Mouse (Mus musculus) intestine, postnatal 0 days (tissue): ENCODE measurements at regions not wholly inside any gene's neighbourhood (a gene's known extent, or its start where the extent isn't known, plus 50 kb on each side); places are given as distances from the start of the nearest gene placed in this dataset.

ENCODE experiments used
- ATAC-seq: fragments of 200-750 bp; cut with Nextera tagmentation; 2 replicates; pipeline ENCODE4 v1.8.0; 2017; ENCODE audit warnings: mild to moderate bottlenecking, moderate TSS enrichment, moderate library complexity
- H3K27ac ChIP-seq: fragments of 300-500 bp; sonication (generic); 2 replicates; pipeline ENCODE4 v1.5.1; 2014; ENCODE audit warnings: mild to moderate bottlenecking, low read depth, low read length, moderate library complexity
- H3K27me3 ChIP-seq: fragments of 300-500 bp; sonication (generic); replicated peaks from 2 replicates; pipeline ENCODE4 v1.6.1; 2014; ENCODE audit warnings: low read length, mixed read lengths; ENCODE audit not compliant: control insufficient read depth, insufficient read depth
- H3K36me3 ChIP-seq: fragments of 300-500 bp; sonication (generic); 2 replicates; pipeline ENCODE4 v1.6.1; 2014; ENCODE audit warnings: mild to moderate bottlenecking, moderate library complexity; ENCODE audit not compliant: control insufficient read depth, insufficient read depth
- H3K4me1 ChIP-seq: fragments of 300-500 bp; sonication (generic); replicated peaks from 2 replicates; pipeline ENCODE4 v1.6.1; 2014; ENCODE audit warnings: antibody characterized with exemption, low read length, mixed read lengths; ENCODE audit not compliant: control insufficient read depth, insufficient read depth
- H3K4me2 ChIP-seq: fragments of 300-500 bp; sonication (generic); replicated peaks from 2 replicates; pipeline ENCODE4 v1.6.1; 2014; ENCODE audit warnings: low read depth, mild to moderate bottlenecking, moderate library complexity
- H3K4me3 ChIP-seq: fragments of 300-500 bp; sonication (generic); 2 replicates; pipeline ENCODE4 v1.5.1; 2014; ENCODE audit warnings: low read depth, low read length
- H3K9ac ChIP-seq: fragments of 300-500 bp; sonication (generic); 2 replicates; pipeline ENCODE4 v1.6.1; 2014; ENCODE audit warnings: mild to moderate bottlenecking, low read depth, low read length
- H3K9me3 ChIP-seq: fragments of 300-500 bp; sonication (generic); 2 replicates; pipeline ENCODE4 v1.6.1; 2016; ENCODE audit warnings: mixed run types; ENCODE audit not compliant: control insufficient read depth
- CTCF ChIP-seq: sonication (generic); IDR thresholded peaks from 2 replicates; pipeline ENCODE4 v1.5.1; 2016; ENCODE audit warnings: low read depth, mild to moderate bottlenecking, control low read depth, antibody characterized with exemption, moderate library complexity
- WGBS: fragments of 180-500 bp; shearing (Covaris S2); extraction: QIAGEN DNeasy Blood & Tissue Kit; methylation state at CpG from one replicate; pipeline ENCODE4 v1.1.7; 2014; 5-methylcytosine and 5-hydroxymethylcytosine counted together

GRCm38 (mm10) chr11:86881710-86882109 is 74.2 kb upstream of the Dhx40 start:
- no peaks in the 10 kb centered on the region for H3K9me3 ChIP-seq
- no peak overlapping the region for H3K9ac ChIP-seq
- H3K4me3 ChIP-seq = no peak overlapping the region
- H3K36me3 ChIP-seq = no peaks in the 10 kb centered on the region
- no peaks in the 10 kb centered on the region for H3K27me3 ChIP-seq
- H3K4me2 ChIP-seq = no peak overlapping the region
- ATAC-seq = no peak
- H3K4me1 ChIP-seq = no peaks in the 10 kb centered on the region
- H3K27ac ChIP-seq = no peak overlapping the region
- TF ChIP-seq CTCF = peak; percentile 42

- WGBS = 61% methylated on average over 6 of the region's 6 CpGs
These were observed 71.9 kb upstream of the Dhx40 start for GRCm38 (mm10) chr11:86879356-86879905.

GRCm38 (mm10) chr11:86878327-86879065 is 71.0 kb upstream of the Dhx40 start:
- Histone ChIP-seq H3K9ac (no peak overlapping the region), H3K36me3 (no peaks in the 10 kb centered on the region), H3K4me1 (no peaks in the 10 kb centered on the region), H3K4me2 (no peak overlapping the region), H3K27me3 (no peaks in the 10 kb centered on the region), H3K4me3 (no peak overlapping the region), H3K9me3 (no peaks in the 10 kb centered on the region), H3K27ac (no peak overlapping the region)
- TF ChIP-seq CTCF = peak; percentile 34; the same call in 1 of the 2 replicates
- 85% methylated on average over 11 of the region's 11 CpGs for WGBS
- no peak for ATAC-seq

More at GRCm38 (mm10) chr11:86879356-86879905, 71.9 kb upstream of the Dhx40 start:
- H3K4me2 ChIP-seq = no peak overlapping the region
- no peaks in the 10 kb centered on the region for H3K27me3 ChIP-seq
- H3K9ac ChIP-seq = no peak overlapping the region
- no peak overlapping the region for H3K4me3 ChIP-seq
- H3K36me3 ChIP-seq = no peaks in the 10 kb centered on the region
- H3K4me1 ChIP-seq = no peaks in the 10 kb centered on the region
- no peak for ATAC-seq
- H3K27ac ChIP-seq = no peak overlapping the region
- no peak for TF ChIP-seq CTCF
- H3K9me3 ChIP-seq = no peaks in the 10 kb centered on the region

GRCm38 (mm10) chr11:86876509-86876908 is 69.0 kb upstream of the Dhx40 start:
- Histone ChIP-seq H3K4me2 (no peak overlapping the region), H3K9me3 (no peaks in the 10 kb centered on the region), H3K9ac (no peak overlapping the region), H3K36me3 (no peaks in the 10 kb centered on the region), H3K27me3 (no peaks in the 10 kb centered on the region), H3K27ac (no peak overlapping the region), H3K4me3 (no peak overlapping the region), H3K4me1 (no peaks in the 10 kb centered on the region)
- TF ChIP-seq CTCF = no peak
- 47% methylated on average over 8 of the region's 8 CpGs for WGBS
- ATAC-seq = no peak

- Histone ChIP-seq H3K27ac (no peak overlapping the region), H3K36me3 (no peaks in the 10 kb centered on the region), H3K27me3 (no peaks in the 10 kb centered on the region), H3K9me3 (no peaks in the 10 kb centered on the region), H3K4me1 (no peaks in the 10 kb centered on the region), H3K4me3 (no peak overlapping the region), H3K4me2 (no peak overlapping the region), H3K9ac (no peak overlapping the region)
- no peak for ATAC-seq
- TF ChIP-seq CTCF = peak; percentile 47
- 88% methylated on average over 1 of the region's 1 CpGs for WGBS
These were observed 68.2 kb upstream of the Dhx40 start for GRCm38 (mm10) chr11:86875738-86876137.

GRCm38 (mm10) chr11:86874666-86875295 is 67.2 kb upstream of the Dhx40 start:
- peak; percentile 77 for TF ChIP-seq CTCF
- ATAC-seq = peak; percentile 79; the same call in 1 of the 2 replicates
- WGBS = 46% methylated on average over 12 of the region's 12 CpGs
- H3K27me3 ChIP-seq = no peaks in the 10 kb centered on the region
- no peaks in the 10 kb centered on the region for H3K4me1 ChIP-seq
- H3K4me3 ChIP-seq = no peak overlapping the region
- H3K27ac ChIP-seq = no peak overlapping the region
- H3K9me3 ChIP-seq = no peaks in the 10 kb centered on the region
- H3K4me2 ChIP-seq = no peak overlapping the region
- H3K9ac ChIP-seq = no peak overlapping the region
- H3K36me3 ChIP-seq = no peaks in the 10 kb centered on the region
